Mouse (Mus musculus) liver, embryonic 15.5 days (tissue): ENCODE results near the gene Ppbp. TPM values are rescaled to one million over a fixed set of nuclear protein-coding genes. Genes with fewer than 3 reads are reported as not detected.

Experiments used
- ATAC-seq: fragments of 200-750 bp; cut with Nextera tagmentation; 2 replicates; pipeline ENCODE4 v1.8.0; 2017; ENCODE audit warnings: moderate number of reproducible peaks, mild to moderate bottlenecking, moderate library complexity; ENCODE audit not compliant: insufficient read depth
- H3K27ac ChIP-seq: fragments of 300-500 bp; sonication (generic); replicated peaks from 2 replicates; pipeline ENCODE4 v1.5.1; 2015; ENCODE audit warnings: mild to moderate bottlenecking, inconsistent platforms
- H3K27me3 ChIP-seq: fragments of 300-500 bp; sonication (generic); 2 replicates; pipeline ENCODE4 v1.6.1; 2015; ENCODE audit warnings: mild to moderate bottlenecking, inconsistent platforms
- H3K36me3 ChIP-seq: fragments of 300-500 bp; sonication (generic); replicated peaks from 2 replicates; pipeline ENCODE4 v1.6.1; 2015; ENCODE audit warnings: moderate library complexity, mild to moderate bottlenecking, inconsistent platforms
- H3K4me1 ChIP-seq: fragments of 300-500 bp; sonication (generic); replicated peaks from 2 replicates; pipeline ENCODE4 v1.6.1; 2015; ENCODE audit warnings: inconsistent platforms
- H3K4me2 ChIP-seq: fragments of 300-500 bp; sonication (generic); 2 replicates; pipeline ENCODE4 v1.6.1; 2015; ENCODE audit warnings: moderate library complexity, mild to moderate bottlenecking, inconsistent platforms
- H3K4me3 ChIP-seq: fragments of 300-500 bp; sonication (generic); replicated peaks from 2 replicates; pipeline ENCODE4 v1.5.1; 2015; ENCODE audit warnings: mild to moderate bottlenecking, inconsistent platforms
- H3K9ac ChIP-seq: fragments of 300-500 bp; sonication (generic); 2 replicates; pipeline ENCODE4 v1.6.1; 2015; ENCODE audit warnings: moderate library complexity, mild to moderate bottlenecking, inconsistent platforms
- H3K9me3 ChIP-seq: fragments of 300-500 bp; sonication (generic); replicated peaks from 2 replicates; pipeline ENCODE4 v1.6.1; 2016; ENCODE audit warnings: inconsistent platforms
- WGBS: fragments of 180-500 bp; shearing (Covaris S2); methylation state at CpG from one replicate; pipeline ENCODE4 v1.1.7; 2015; ENCODE audit warnings: mixed read lengths; ENCODE audit not compliant: insufficient replicate concordance; 5-methylcytosine and 5-hydroxymethylcytosine counted together
- polyA plus RNA-seq: library from polyadenylated mRNA; unstranded; fragments of >200 nt; fragmentation: Nextera tagmentation; extraction: Ambion mirVana; gene quantifications from 2 replicates; pipeline ENCODE4 v1.2.1, GENCODE M21; 2015

Gene Ppbp
- polyA plus RNA-seq, 1 experiment from 2014 or later, result 147 TPM

GRCm38 (mm10) chr5:90763912-90764665, 4.2 kb upstream of the Ppbp start:
- Histone ChIP-seq H3K9ac (no peak overlapping the region), H3K4me2 (no peak overlapping the region), H3K27me3 (peaks cover 9% of the 10 kb centered on the region), H3K4me1 (no peaks in the 10 kb centered on the region; the same call in 1 of the 2 replicates), H3K4me3 (no peak overlapping the region), H3K36me3 (no peaks in the 10 kb centered on the region), H3K9me3 (no peaks in the 10 kb centered on the region), H3K27ac (no peak overlapping the region)
- no peak for ATAC-seq
- WGBS, result 59% methylated on average over 12 of the region's 12 CpGs

GRCm38 (mm10) chr5:90765821-90766606, 2.3 kb upstream of the Ppbp start:
- H3K27ac ChIP-seq, result no peak overlapping the region

GRCm38 (mm10) chr5:90771369-90771768, 3.1 kb downstream of the Ppbp start:
- no peak for ATAC-seq
- Histone ChIP-seq H3K4me1 (0 out of 2 replicates have a peak, but pooled peaks cover 7% of the 10 kb centered on the region), H3K27me3 (no peaks in the 10 kb centered on the region), H3K4me3 (no peak overlapping the region), H3K4me2 (no peak overlapping the region), H3K9ac (no peak overlapping the region), H3K36me3 (no peaks in the 10 kb centered on the region), H3K27ac (no peak overlapping the region), H3K9me3 (no peaks in the 10 kb centered on the region)
- WGBS, result 25% methylated on average over 3 of the region's 3 CpGs

More at GRCm38 (mm10) chr5:90765821-90766606, 2.3 kb upstream of the Ppbp start:
- no peaks in the 10 kb centered on the region for H3K9me3 ChIP-seq
- no peak overlapping the region for H3K4me3 ChIP-seq
- H3K4me2 ChIP-seq, result no peak overlapping the region
- no peaks in the 10 kb centered on the region; the same call in 1 of the 2 replicates for H3K27me3 ChIP-seq
- no peaks in the 10 kb centered on the region for H3K36me3 ChIP-seq
- no peak overlapping the region for H3K9ac ChIP-seq
- no peaks in the 10 kb centered on the region for H3K4me1 ChIP-seq
- ATAC-seq, result no peak
- 58% methylated on average over 8 of the region's 8 CpGs for WGBS

GRCm38 (mm10) chr5:90771880-90772653, 3.7 kb downstream of the Ppbp start, which contains the start of gene Pf4:
Gene Pf4, plus strand, starts transcription at chr5:90772435.
- H3K4me2 ChIP-seq, result no peak within 1 kb of the TSS
- ATAC-seq, result peak; percentile 44; the same call in 1 of the 2 replicates

GRCm38 (mm10) chr5:90775562-90775961, 7.2 kb downstream of the Ppbp start:
- no peak overlapping the region for H3K9ac ChIP-seq
- no peaks in the 10 kb centered on the region for H3K27me3 ChIP-seq
- H3K9me3 ChIP-seq, result no peaks in the 10 kb centered on the region
- ATAC-seq, result peak; percentile 44
- 11% methylated on average over 5 of the region's 5 CpGs for WGBS
- H3K4me1 ChIP-seq, result 0 out of 2 replicates have a peak, but pooled peaks cover 7% of the 10 kb centered on the region
- no peak overlapping the region for H3K4me2 ChIP-seq
- H3K27ac ChIP-seq, result no peak overlapping the region
- H3K4me3 ChIP-seq, result no peak overlapping the region
- H3K36me3 ChIP-seq, result no peaks in the 10 kb centered on the region

More at GRCm38 (mm10) chr5:90771880-90772653, 3.7 kb downstream of the Ppbp start, which contains the start of gene Pf4:
- Histone ChIP-seq H3K27me3 (no peaks in the 10 kb centered on the region), H3K4me1 (0 out of 2 replicates have a peak, but pooled peaks cover 7% of the 10 kb centered on the region), H3K36me3 (no peaks in the 10 kb centered on the region), H3K4me3 (no peak within 1 kb of the TSS), H3K27ac (no peak within 1 kb of the TSS), H3K9ac (no peak within 1 kb of the TSS), H3K9me3 (no peaks in the 10 kb centered on the region)
- 14% methylated on average over 16 of the region's 16 CpGs for WGBS

- Histone ChIP-seq H3K4me2 (no peak overlapping the region), H3K9ac (no peak overlapping the region), H3K9me3 (no peaks in the 10 kb centered on the region), H3K4me3 (no peak overlapping the region), H3K27ac (no peak overlapping the region), H3K36me3 (no peaks in the 10 kb centered on the region), H3K27me3 (no peaks in the 10 kb centered on the region), H3K4me1 (0 out of 2 replicates have a peak, but pooled peaks cover 4% of the 10 kb centered on the region)
- 71% methylated on average over 10 of the region's 10 CpGs for WGBS
- no peak for ATAC-seq
These were observed 9.3 kb downstream of the Ppbp start for GRCm38 (mm10) chr5:90777621-90778020.

- no peaks in the 10 kb centered on the region for H3K9me3 ChIP-seq
- no peak overlapping the region for H3K4me3 ChIP-seq
- 45% methylated on average over 6 of the region's 6 CpGs for WGBS
- 0 out of 2 replicates have a peak, but pooled peaks cover 4% of the 10 kb centered on the region for H3K4me1 ChIP-seq
- no peaks in the 10 kb centered on the region for H3K27me3 ChIP-seq
- no peak overlapping the region for H3K27ac ChIP-seq
- H3K9ac ChIP-seq, result no peak overlapping the region
- ATAC-seq, result no peak
- H3K4me2 ChIP-seq, result no peak overlapping the region
- no peaks in the 10 kb centered on the region for H3K36me3 ChIP-seq
These were observed 10.5 kb downstream of the Ppbp start for GRCm38 (mm10) chr5:90778856-90779255.

- H3K9me3 ChIP-seq, result no peaks in the 10 kb centered on the region
- H3K4me1 ChIP-seq, result peaks cover 4% of the 10 kb centered on the region; the same call in 1 of the 2 replicates
- H3K27ac ChIP-seq, result no peak overlapping the region
- 67% methylated on average over 3 of the region's 3 CpGs for WGBS
- H3K9ac ChIP-seq, result no peak overlapping the region
- no peaks in the 10 kb centered on the region for H3K36me3 ChIP-seq
- no peak for ATAC-seq
- H3K4me3 ChIP-seq, result no peak overlapping the region
- H3K4me2 ChIP-seq, result no peak overlapping the region
- H3K27me3 ChIP-seq, result no peaks in the 10 kb centered on the region
These were observed 15.4 kb downstream of the Ppbp start for GRCm38 (mm10) chr5:90783697-90784096.

- Histone ChIP-seq H3K4me1 (peaks cover 4% of the 10 kb centered on the region; the same call in 1 of the 2 replicates), H3K4me3 (peak within 1 kb of the TSS; percentile 37), H3K27ac (no peak within 1 kb of the TSS), H3K9me3 (no peaks in the 10 kb centered on the region), H3K27me3 (no peaks in the 10 kb centered on the region), H3K4me2 (peak within 1 kb of the TSS; percentile 66), H3K36me3 (no peaks in the 10 kb centered on the region), H3K9ac (no peak within 1 kb of the TSS)
- ATAC-seq, result peak; percentile 40; the same call in 1 of the 2 replicates
- 15% methylated on average over 26 of the region's 26 CpGs for WGBS
These were observed 17.6 kb downstream of the Ppbp start, which contains the start of gene Cxcl3 for GRCm38 (mm10) chr5:90785659-90786588. Gene Cxcl3, plus strand, starts transcription at chr5:90786103.

- Histone ChIP-seq H3K36me3 (no peaks in the 10 kb centered on the region), H3K27me3 (no peaks in the 10 kb centered on the region), H3K9ac (no peak overlapping the region), H3K4me3 (no peak overlapping the region), H3K4me2 (no peak overlapping the region), H3K9me3 (no peaks in the 10 kb centered on the region), H3K27ac (no peak overlapping the region), H3K4me1 (peaks cover 4% of the 10 kb centered on the region; the same call in 1 of the 2 replicates)
- 54% methylated on average over 4 of the region's 4 CpGs for WGBS
- no peak for ATAC-seq
These were observed 19.8 kb downstream of the Ppbp start for GRCm38 (mm10) chr5:90788114-90788513.
